Mouse (Mus musculus) layer of hippocampus, adult 11-12 months (tissue): ENCODE measurements around the gene Ccdc114.
"Not testable (repeated sequence)": the region's sequence is repeated elsewhere in the genome, so short reads cannot be mapped to it uniquely, and the experiment has no call there.

Experiments used
- DNase-seq: peaks from one replicate; pipeline ENCODE4 v3.0.0; 2022; ENCODE audit warnings: low spot score

Gene Ccdc114

DNA sequence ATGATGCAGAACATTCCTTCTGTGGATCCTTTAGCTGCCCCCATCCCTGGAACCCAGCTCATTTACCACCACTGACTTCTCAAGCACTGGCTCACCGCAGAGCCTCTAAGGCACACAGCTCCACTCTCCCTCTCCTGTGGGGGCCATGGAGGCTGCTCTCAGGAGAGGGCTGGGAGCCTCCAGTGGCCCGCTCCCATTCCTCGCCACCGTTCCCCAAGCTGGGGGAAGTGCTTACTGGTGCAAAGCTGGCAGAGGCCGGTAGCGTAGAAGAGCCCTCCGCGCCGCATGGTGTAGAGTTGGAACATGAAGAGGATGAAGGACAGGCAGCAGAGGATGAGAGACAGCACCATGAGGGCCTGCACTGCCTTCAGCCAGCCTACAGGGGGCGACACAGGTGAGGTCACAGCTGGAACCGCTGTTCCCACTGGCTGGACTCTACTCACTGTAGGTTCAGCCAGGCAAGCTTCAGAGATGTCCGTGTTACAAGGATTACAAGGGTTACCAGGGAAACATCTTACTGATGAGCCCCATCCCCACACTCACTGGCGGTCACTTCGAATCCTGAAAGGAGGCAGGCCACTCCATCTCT, 4.7 kb upstream of the Ccdc114 start:
- DNase-seq = no peak

DNA sequence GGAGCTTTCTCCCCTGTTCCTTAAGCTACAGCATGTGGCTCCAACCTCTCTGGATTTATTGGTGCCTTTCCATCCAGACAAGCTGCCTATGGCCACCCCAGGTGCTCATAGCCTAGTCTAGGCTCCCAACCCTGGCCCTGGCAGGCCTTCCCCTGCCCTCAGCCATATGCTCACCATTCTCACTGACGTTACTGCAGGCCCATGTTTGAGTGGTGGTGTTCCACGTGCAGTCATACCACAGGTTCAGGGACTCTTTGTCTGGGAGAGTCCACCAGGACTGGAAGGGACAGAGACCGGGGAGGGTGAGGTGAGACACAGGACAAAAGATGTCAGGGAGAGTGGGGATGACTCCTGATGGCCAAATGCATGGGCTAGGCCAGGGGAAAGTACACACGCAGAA, 4.1 kb upstream of the Ccdc114 start:
- no peak for DNase-seq

DNA sequence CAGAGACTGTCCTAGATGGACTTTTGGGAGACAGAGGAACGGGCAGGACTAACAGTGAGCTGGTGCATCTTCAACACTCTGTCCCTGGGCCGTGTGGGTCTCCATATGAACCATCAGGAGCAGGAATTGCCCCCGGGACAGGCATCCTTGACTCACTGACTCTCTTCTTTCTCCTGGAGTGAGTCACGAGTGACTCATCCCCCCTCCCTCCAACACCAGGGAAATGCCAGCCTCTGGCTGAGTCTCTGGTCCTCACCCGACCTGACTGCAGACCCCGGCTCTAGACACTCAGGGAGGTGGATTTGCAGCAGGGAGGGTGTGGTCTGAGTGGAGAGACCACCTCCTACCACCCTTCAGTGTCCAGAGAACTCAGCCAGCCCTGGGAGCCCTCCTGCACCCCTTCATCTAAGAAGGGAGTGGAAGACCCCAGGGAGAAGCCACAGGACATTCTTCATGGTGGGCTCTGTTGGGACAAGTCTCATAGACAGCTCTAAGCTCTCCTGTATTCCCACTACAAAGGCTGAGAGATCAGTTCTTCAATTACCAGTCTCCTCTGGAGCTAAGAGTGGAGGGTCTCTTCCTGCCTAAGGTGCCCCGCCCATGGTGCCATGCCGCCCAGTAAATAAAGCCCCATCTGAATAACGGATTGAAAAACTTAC, 3.2 kb upstream of the Ccdc114 start:
- peak; percentile 18 for DNase-seq

DNA sequence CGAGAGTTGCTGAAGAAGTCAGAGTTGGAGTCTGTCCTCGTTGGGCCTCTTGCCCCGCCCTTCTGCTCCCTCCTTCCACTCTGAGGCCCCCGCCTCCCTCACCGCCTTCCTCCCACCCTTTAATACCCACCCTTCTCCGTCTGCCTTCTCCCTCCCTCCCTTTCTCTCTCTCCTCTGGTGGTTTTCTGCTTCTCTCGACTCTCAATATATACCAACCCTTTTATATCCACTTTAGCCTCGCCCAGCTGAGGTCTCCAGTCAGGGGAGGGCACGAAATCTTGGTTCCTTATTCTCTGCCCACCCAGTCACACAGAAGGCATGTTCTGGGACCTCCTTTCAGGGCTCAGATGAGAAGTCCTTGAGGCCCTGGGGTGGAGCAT, 2.6 kb upstream of the Ccdc114 start, which contains the start of gene Emp3:
Emp3 (minus strand) TSS at position 163 of the 380 bp plus-strand sequence.
- DNase-seq = no peak

- DNase-seq = no peak
Observed at GRCm38 (mm10) chr7:45921950-45922600, 1.8 kb upstream of the Ccdc114 start.

- DNase-seq = peak; percentile 96
Observed at GRCm38 (mm10) chr7:45922928-45923761, 727 bp upstream of the Ccdc114 start.

- DNase-seq = peak; percentile 18
Observed at GRCm38 (mm10) chr7:45924429-45924816, 551 bp downstream of the Ccdc114 start.

GRCm38 (mm10) chr7:45928626-45929295, 4.9 kb downstream of the Ccdc114 start:
- no peak for DNase-seq

DNA sequence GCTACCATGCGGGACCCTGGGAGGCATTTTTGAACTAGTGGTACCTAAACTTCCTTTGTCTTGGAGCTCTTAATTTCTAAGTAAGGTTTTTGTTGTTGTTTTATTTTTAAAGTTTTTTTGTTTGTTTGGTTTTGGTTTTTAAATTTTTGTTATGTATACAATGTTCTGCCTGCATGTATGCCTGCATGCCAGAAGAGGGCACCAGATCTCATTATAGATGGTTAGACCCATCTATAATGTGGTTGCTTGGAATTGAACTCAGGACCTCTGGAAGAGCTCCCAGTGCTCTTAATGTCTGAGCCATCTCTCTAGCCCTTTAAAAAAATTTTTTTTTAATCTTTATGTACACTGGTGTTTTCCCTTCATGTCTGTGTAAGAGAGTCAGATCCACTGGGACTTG, 5.8 kb downstream of the Ccdc114 start:
- no peak for DNase-seq

DNA sequence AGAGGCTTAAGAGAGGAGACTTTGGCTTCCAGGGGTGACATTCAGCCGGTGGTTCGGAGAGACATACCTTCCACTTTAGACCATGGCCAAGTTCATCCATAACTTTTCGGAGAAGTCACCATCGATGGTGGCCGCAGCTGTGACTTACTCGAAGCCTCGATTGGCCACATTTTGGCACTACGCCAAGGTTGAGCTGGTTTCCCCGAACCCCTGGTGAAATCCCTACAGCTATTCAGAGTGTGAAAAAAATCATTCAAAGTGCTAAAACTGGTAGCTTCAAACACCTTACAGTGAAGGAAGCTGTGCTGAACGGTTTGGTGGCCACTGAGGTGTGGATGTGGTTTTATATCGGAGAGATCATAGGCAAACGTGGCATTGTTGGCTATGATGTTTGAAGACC, 9.9 kb downstream of the Ccdc114 start:
- DNase-seq = not testable (repeated sequence)

GRCm38 (mm10) chr7:45935114-45935513, 11.2 kb downstream of the Ccdc114 start:
- peak; percentile 71 for DNase-seq

GRCm38 (mm10) chr7:45939836-45940235, 16.0 kb downstream of the Ccdc114 start:
- DNase-seq = no peak

GRCm38 (mm10) chr7:45941986-45942385, 18.1 kb downstream of the Ccdc114 start:
- DNase-seq = no peak

GRCm38 (mm10) chr7:45943280-45943679, 19.4 kb downstream of the Ccdc114 start:
- not testable (repeated sequence) for DNase-seq

GRCm38 (mm10) chr7:45949061-45949460, 25.2 kb downstream of the Ccdc114 start:
- no peak for DNase-seq

DNA sequence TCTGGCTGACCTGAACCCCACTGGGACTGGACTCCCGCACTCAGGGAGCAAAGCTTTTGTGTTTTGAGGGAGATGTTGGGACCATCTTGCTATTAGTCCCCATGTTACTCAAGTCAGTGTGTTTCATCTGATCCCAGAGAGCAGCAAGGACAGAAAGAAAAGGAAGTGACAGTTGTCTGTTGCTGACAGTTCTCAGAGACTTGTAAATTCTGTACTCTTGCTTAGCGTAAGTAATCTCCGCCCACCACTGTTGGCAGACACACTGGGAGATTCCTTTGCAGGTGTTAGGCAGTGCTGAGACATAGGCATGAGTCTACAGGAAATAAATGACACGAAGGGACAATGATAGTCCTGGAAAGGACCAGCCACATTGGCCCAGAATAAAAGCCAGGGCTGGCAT, 32.7 kb downstream of the Ccdc114 start:
- no peak for DNase-seq

DNA sequence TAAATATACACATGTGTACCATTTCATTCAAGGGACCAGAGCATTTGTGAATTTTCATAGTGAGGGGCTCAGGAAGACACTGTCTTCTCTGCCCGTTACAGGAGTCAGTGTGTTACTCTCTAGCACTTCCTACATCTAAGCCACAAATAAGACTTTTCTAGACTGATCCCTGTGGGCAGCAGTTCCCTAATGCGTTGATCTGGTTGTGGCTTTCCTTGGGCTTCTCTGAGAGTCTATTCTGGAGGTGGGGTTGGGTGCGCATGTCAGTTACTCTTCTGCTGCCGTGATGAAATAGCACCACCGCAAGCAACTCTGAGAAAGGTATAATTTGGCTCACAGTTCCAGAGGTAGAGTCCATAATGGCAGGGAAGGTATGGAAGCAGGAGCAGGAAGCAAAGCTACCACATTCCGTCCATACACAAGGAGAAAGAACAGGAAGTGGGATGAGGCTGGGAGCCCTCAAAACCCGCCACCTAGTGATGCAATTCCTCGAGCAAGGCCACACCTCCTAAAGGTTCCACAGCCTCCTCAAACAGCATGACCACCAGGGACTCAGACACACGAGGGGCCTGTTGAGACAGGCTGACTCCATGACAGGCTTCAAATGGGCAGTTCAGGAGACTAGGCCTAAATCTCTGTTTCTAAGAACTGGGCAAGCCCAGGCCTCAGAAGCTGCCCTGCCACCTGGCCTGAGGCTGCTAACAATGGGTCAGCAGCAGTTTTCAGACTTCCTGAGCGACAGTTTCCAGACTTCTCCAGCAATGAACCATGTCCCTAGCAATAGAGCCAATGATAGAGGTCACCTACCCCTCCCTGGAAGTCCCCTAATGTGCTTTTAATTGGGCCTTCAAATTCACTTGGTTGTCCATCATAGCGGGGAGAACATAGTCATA, 48.2 kb downstream of the Ccdc114 start:
- no peak for DNase-seq

- no peak for DNase-seq
Observed at GRCm38 (mm10) chr7:45973271-45973687, 49.4 kb downstream of the Ccdc114 start.

DNA sequence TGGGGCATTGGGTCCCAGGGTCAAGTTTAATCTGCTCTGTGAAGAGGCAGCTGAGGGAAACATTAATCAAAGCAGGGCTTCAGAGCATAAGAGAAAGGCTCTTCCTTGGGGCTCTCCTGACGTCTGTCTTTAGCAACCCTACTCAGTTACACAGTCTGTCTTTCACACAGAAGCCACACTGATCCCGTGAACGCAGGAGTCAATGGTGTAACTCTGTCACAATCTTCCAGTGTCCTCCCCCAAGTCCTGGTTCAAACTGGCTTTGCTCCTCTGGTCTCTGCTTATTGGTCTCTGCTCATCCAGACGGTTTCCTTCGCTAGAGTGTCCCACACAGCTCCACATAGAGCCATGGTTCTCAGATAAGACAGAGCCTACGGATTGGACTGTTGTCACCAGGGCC, 50.2 kb downstream of the Ccdc114 start:
- no peak for DNase-seq

GRCm38 (mm10) chr7:45974512-45974911, 50.6 kb downstream of the Ccdc114 start:
- DNase-seq = no peak

GRCm38 (mm10) chr7:45981612-45982011, 57.7 kb downstream of the Ccdc114 start:
- DNase-seq = peak; percentile 42
